8 mouse cellular contexts compared by ENCODE assay signal in the genomic region with DNA sequence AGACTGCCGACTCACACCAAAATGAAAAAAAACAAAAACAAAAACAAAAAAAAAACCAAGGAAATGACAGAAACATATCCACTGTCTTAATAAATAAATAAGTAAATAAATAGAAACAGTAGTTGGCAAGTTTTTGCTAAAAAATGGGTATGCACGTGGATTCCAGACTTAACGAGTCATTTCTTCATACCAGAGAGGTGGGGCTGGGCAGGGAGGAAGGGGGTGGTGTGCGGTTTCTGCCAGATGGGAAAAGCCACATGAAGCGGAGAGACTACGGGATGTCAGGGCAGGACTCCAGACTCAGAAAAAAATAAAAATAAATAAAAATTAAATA. TPM values are rescaled to one million over a fixed set of nuclear protein-coding genes. Genes with fewer than 3 reads are reported as not detected.
DNase-seq lines count a peak whose midpoint lies in the region; ATAC-seq and TF ChIP-seq lines count a peak whose summit lies in the region.

No protein-coding gene starts in this region.

- H3K27ac ChIP-seq in neural tube, embryonic 11.5 days (ENCODE audit: low read depth, low read length) = no peak overlapping the region
- no peak overlapping the region for H3K27ac ChIP-seq in cortical plate, adult 2 months (ENCODE audit: insufficient read depth, low read length)
- peak overlapping the region in 1 of 2 experiments; percentile 96; a peak in 2 of 4 replicates for H3K27ac ChIP-seq in heart, embryonic 14.5 days (replicated peaks in 1 of 2; ENCODE audit: control insufficient read depth in 1 of 2, insufficient read depth in 1 of 2, low read depth in 2 of 2, low read length in 2 of 2)
- peak overlapping the region; percentile 92 for H3K27ac ChIP-seq in limb, embryonic 14.5 days (replicated peaks; ENCODE audit: low read depth, low read length)
- peak overlapping the region; percentile 100 for H3K27ac ChIP-seq in midbrain, embryonic 14.5 days (replicated peaks; ENCODE audit: low read depth, low read length)

- no peak for TF ChIP-seq CTCF in cortical plate, adult 2 months (IDR thresholded peaks at IDR 0.05; ENCODE audit: extremely low read depth, insufficient read depth, low read length)

- no peak for ATAC-seq in neural tube, embryonic 11.5 days (ENCODE audit: insufficient read depth, low FRiP score, low TSS enrichment)
- no peak for ATAC-seq in heart, embryonic 14.5 days (ENCODE audit: insufficient number of reproducible peaks, insufficient read depth, low FRiP score, low read depth)
- peak; percentile 60; the same call in 1 of the 2 replicates for ATAC-seq in limb, embryonic 14.5 days (ENCODE audit: low FRiP score, low read depth)
- 0 out of 2 replicates have a peak, but pooled peaks have one; percentile 21 for ATAC-seq in midbrain, embryonic 14.5 days (ENCODE audit: low FRiP score, low TSS enrichment)

- intact Hi-C loops in left cerebral cortex, postnatal 4 days (cut with DNase I) = loop anchor here (5.0 kb wide), 1 partner anchor 56 kb away; no protein-coding TSS in a partner anchor

- H3K9me3 ChIP-seq in neural tube, embryonic 11.5 days (ENCODE audit: control insufficient read depth, low read length) = no peaks in the 10 kb centered on the region
- H3K9me3 ChIP-seq in heart, embryonic 14.5 days (ENCODE audit: control insufficient read depth, low read length) = no peaks in the 10 kb centered on the region
- no peaks in the 10 kb centered on the region for H3K9me3 ChIP-seq in limb, embryonic 14.5 days (ENCODE audit: control insufficient read depth, low read length)
- H3K9me3 ChIP-seq in midbrain, embryonic 14.5 days (ENCODE audit: control insufficient read depth, low read length) = no peaks in the 10 kb centered on the region

- peak overlapping the region; percentile 79 for H3K4me2 ChIP-seq in neural tube, embryonic 11.5 days (ENCODE audit: low read depth)
- peak overlapping the region; percentile 93 for H3K4me2 ChIP-seq in heart, embryonic 14.5 days (ENCODE audit: low read length)
- peak overlapping the region; percentile 85 for H3K4me2 ChIP-seq in limb, embryonic 14.5 days (replicated peaks; ENCODE audit: low read depth, low read length, severe bottlenecking)
- H3K4me2 ChIP-seq in midbrain, embryonic 14.5 days (ENCODE audit: low read length) = peak overlapping the region; percentile 69

- H3K4me1 ChIP-seq in neural tube, embryonic 11.5 days (ENCODE audit: control insufficient read depth, insufficient read depth, low read length) = peaks cover 9% of the 10 kb centered on the region
- H3K4me1 ChIP-seq in cortical plate, adult 2 months (ENCODE audit: control insufficient read depth, insufficient read depth, low read length) = peaks cover 11% of the 10 kb centered on the region; the same call in 1 of the 2 replicates
- peaks cover 6 to 42% of the 10 kb centered on the region in 2 experiments for H3K4me1 ChIP-seq in heart, embryonic 14.5 days (ENCODE audit: control insufficient read depth in 2 of 2, insufficient read depth in 2 of 2, low read length in 2 of 2)
- H3K4me1 ChIP-seq in limb, embryonic 14.5 days (ENCODE audit: control insufficient read depth, insufficient read depth, low read length) = peaks cover 20% of the 10 kb centered on the region
- H3K4me1 ChIP-seq in midbrain, embryonic 14.5 days (ENCODE audit: control insufficient read depth, insufficient read depth, low read length) = peaks cover 28% of the 10 kb centered on the region

- no peaks in the 10 kb centered on the region for H3K36me3 ChIP-seq in neural tube, embryonic 11.5 days (ENCODE audit: control insufficient read depth, insufficient read depth, low read length)
- no peaks in the 10 kb centered on the region for H3K36me3 ChIP-seq in heart, embryonic 14.5 days (ENCODE audit: control insufficient read depth, insufficient read depth, low read length)
- H3K36me3 ChIP-seq in limb, embryonic 14.5 days (ENCODE audit: control insufficient read depth, insufficient read depth, low read length) = no peaks in the 10 kb centered on the region
- H3K36me3 ChIP-seq in midbrain, embryonic 14.5 days (ENCODE audit: control insufficient read depth, insufficient read depth, low read length) = no peaks in the 10 kb centered on the region

- H3K4me3 ChIP-seq in neural tube, embryonic 11.5 days (ENCODE audit: low read depth, low read length) = peak overlapping the region; percentile 79
- H3K4me3 ChIP-seq in cortical plate, adult 2 months (ENCODE audit: insufficient read depth, low read length) = peak overlapping the region; percentile 65
- peak overlapping the region; percentile 90 to 98; a peak in 3 of 4 replicates for H3K4me3 ChIP-seq in heart, embryonic 14.5 days (ENCODE audit: control insufficient read depth in 1 of 2, insufficient read depth in 1 of 2, low read depth in 1 of 2, low read length in 2 of 2)
- peak overlapping the region; percentile 87 for H3K4me3 ChIP-seq in limb, embryonic 14.5 days (replicated peaks; ENCODE audit: low read length)
- peak overlapping the region; percentile 95 for H3K4me3 ChIP-seq in midbrain, embryonic 14.5 days (replicated peaks; ENCODE audit: low read depth, low read length)

- H3K27me3 ChIP-seq in neural tube, embryonic 11.5 days (ENCODE audit: control insufficient read depth, insufficient read depth, low read length) = no peaks in the 10 kb centered on the region
- H3K27me3 ChIP-seq in heart, embryonic 14.5 days (ENCODE audit: control insufficient read depth, insufficient read depth, low read length) = no peaks in the 10 kb centered on the region
- H3K27me3 ChIP-seq in limb, embryonic 14.5 days (ENCODE audit: control insufficient read depth, insufficient read depth, low read length) = no peaks in the 10 kb centered on the region
- H3K27me3 ChIP-seq in midbrain, embryonic 14.5 days (ENCODE audit: control insufficient read depth, insufficient read depth, low read length) = no peaks in the 10 kb centered on the region

- 5% methylated on average over 6 of the region's 6 CpGs for WGBS in neural tube, embryonic 11.5 days
- 3% methylated on average over 6 of the region's 6 CpGs for WGBS in heart, embryonic 14.5 days
- 3% methylated on average over 6 of the region's 6 CpGs for WGBS in limb, embryonic 14.5 days
- 4% methylated on average over 6 of the region's 6 CpGs for WGBS in midbrain, embryonic 14.5 days

- TF ChIP-seq POLR2A in cortical plate, adult 2 months (IDR thresholded peaks at IDR 0.05; ENCODE audit: extremely low read depth, insufficient read depth, low read length) = no peak
- TF ChIP-seq POLR2A in limb, embryonic 14.5 days (IDR thresholded peaks at IDR 0.05; ENCODE audit: borderline replicate concordance, extremely low read depth, insufficient read depth, insufficient read length) = no peak

- no peak overlapping the region for H3K9ac ChIP-seq in neural tube, embryonic 11.5 days (ENCODE audit: low read length)
- peak overlapping the region; percentile 99 for H3K9ac ChIP-seq in heart, embryonic 14.5 days (ENCODE audit: low read length)
- H3K9ac ChIP-seq in limb, embryonic 14.5 days (ENCODE audit: low read depth, low read length, severe bottlenecking) = peak overlapping the region; percentile 96
- H3K9ac ChIP-seq in midbrain, embryonic 14.5 days (replicated peaks; ENCODE audit: low read length) = peak overlapping the region; percentile 99

- DNase-seq in neural tube, embryonic 11.5 days (ENCODE audit: low spot score) = no peak
- DNase-seq in neural tube, embryonic 10.5 days (ENCODE audit: extremely low spot score, low spot score) = no peak
- no peak for DNase-seq in limb, embryonic 14.5 days (ENCODE audit: low spot score)
- DNase-seq in midbrain, embryonic 14.5 days = peak; percentile 68
- DNase-seq in thymus, postnatal 25 days = no peak
- no peak for DNase-seq in left cerebral cortex, postnatal 4 days

RNA-seq across cellular contexts. Expression of a gene that starts 1.4 kb away (rescaled TPM):
- polyA plus RNA-seq in neural tube, embryonic 11.5 days (2014; fragmentation: Nextera tagmentation; extraction: Ambion mirVana) = 45.1 and 52.2 TPM in 2 replicates
- 78.2 and 86.5 TPM in 2 replicates for polyA plus RNA-seq in cortical plate, adult 2 months (2012; rRNA removed)
- polyA plus RNA-seq in heart, embryonic 14.5 days (2014; fragmentation: Nextera tagmentation; extraction: Ambion mirVana) = 48.0 and 50.5 TPM in 2 replicates
- polyA plus RNA-seq in limb, embryonic 14.5 days (2012; rRNA removed) = 33.4 and 33.7 TPM in 2 replicates
- polyA plus RNA-seq in limb, embryonic 14.5 days (2014; fragmentation: Nextera tagmentation; extraction: Ambion mirVana) = 35.2 and 37.1 TPM in 2 replicates
- polyA plus RNA-seq in midbrain, embryonic 14.5 days (2014; fragmentation: Nextera tagmentation; extraction: Ambion mirVana) = 73.0 and 75.1 TPM in 2 replicates
- 100 to 1,000 TPM; 154 to 158 TPM for total RNA-seq in left cerebral cortex, postnatal 4 days (2021)

RNA-seq across cellular contexts. Expression of a gene that starts 37.9 kb away (rescaled TPM):
- 71.3 and 80.5 TPM in 2 replicates for polyA plus RNA-seq in neural tube, embryonic 11.5 days (2014; fragmentation: Nextera tagmentation; extraction: Ambion mirVana)
- polyA plus RNA-seq in cortical plate, adult 2 months (2012; rRNA removed) = 42.6 and 47.3 TPM in 2 replicates
- polyA plus RNA-seq in heart, embryonic 14.5 days (2014; fragmentation: Nextera tagmentation; extraction: Ambion mirVana) = 57.0 and 63.1 TPM in 2 replicates
- 84.5 and 86.9 TPM in 2 replicates for polyA plus RNA-seq in limb, embryonic 14.5 days (2012; rRNA removed)
- polyA plus RNA-seq in limb, embryonic 14.5 days (2014; fragmentation: Nextera tagmentation; extraction: Ambion mirVana) = 70.9 and 76.1 TPM in 2 replicates
- 56.5 and 80.0 TPM in 2 replicates for polyA plus RNA-seq in midbrain, embryonic 14.5 days (2014; fragmentation: Nextera tagmentation; extraction: Ambion mirVana)
- 10 to 100 TPM; 66.3 to 70.9 TPM for total RNA-seq in left cerebral cortex, postnatal 4 days (2021)

Comparison
In these comparisons a context has a peak if more than half of its experiments do, and no peak if none do; other contexts are left out.
1. ATAC-seq: peak in limb, embryonic 14.5 days (single experiment) and midbrain, embryonic 14.5 days (single experiment); none in neural tube, embryonic 11.5 days (single experiment) and heart, embryonic 14.5 days (single experiment).
2. H3K27ac ChIP-seq: peak in limb, embryonic 14.5 days (single experiment) and midbrain, embryonic 14.5 days (single experiment); none in neural tube, embryonic 11.5 days (single experiment) and cortical plate, adult 2 months (single experiment).
3. Peak in every context shown above with its lines, with median percentiles within 50 percentile points of each other: H3K4me2 ChIP-seq and H3K4me3 ChIP-seq.